Mouse (Mus musculus) MEL (cell line): ENCODE data around the gene Utrn. TPM values are rescaled to one million over a fixed set of nuclear protein-coding genes. Genes with fewer than 3 reads are reported as not detected.

Experiments
- DNase-seq: peaks from one replicate; pipeline ENCODE4 v3.0.0; 2011; ENCODE audit warnings: low read depth, low spot score
- H3K27ac ChIP-seq: 2 replicates; pipeline ENCODE4 v1.5.1; 2012; ENCODE audit warnings: low read depth, mild to moderate bottlenecking, control low read depth, low read length, moderate library complexity; ENCODE audit not compliant: control insufficient read depth
- H3K27me3 ChIP-seq, 2 experiments: fragments of 150-350 bp in 1 of 2; sonication (generic) in 1 of 2; 2 replicates each; pipeline ENCODE4 v1.6.1; 2012; ENCODE audit warnings: low read length in 2 of 2, mild to moderate bottlenecking in 2 of 2, improper control_type of control experiment in 1 of 2, moderate library complexity in 1 of 2; ENCODE audit not compliant: insufficient read depth in 2 of 2, control insufficient read depth in 1 of 2
- H3K36me3 ChIP-seq, 2 experiments: 2 replicates each; pipeline ENCODE4 v1.6.1; 2012 to 2014; ENCODE audit warnings: low read length in 2 of 2, improper control_type of control experiment in 1 of 2, inconsistent platforms in 1 of 2, mild to moderate bottlenecking in 1 of 2; ENCODE audit not compliant: insufficient read depth in 2 of 2, control insufficient read depth in 1 of 2
- H3K4me1 ChIP-seq, 2 experiments: fragments of 150-350 bp in 1 of 2; sonication (generic) in 1 of 2; 2 replicates each; pipeline ENCODE4 v1.6.1; 2012; ENCODE audit warnings: low read length in 2 of 2, improper control_type of control experiment in 1 of 2, mild to moderate bottlenecking in 1 of 2; ENCODE audit not compliant: insufficient read depth in 2 of 2, control insufficient read depth in 1 of 2
- H3K4me3 ChIP-seq, 2 experiments: fragments of 150-350 bp in 1 of 2; sonication (generic) in 1 of 2; 2 replicates each; pipeline ENCODE4 v1.5.1; 2012; ENCODE audit warnings: low read depth in 2 of 2, low read length in 2 of 2, mild to moderate bottlenecking in 2 of 2, moderate library complexity in 2 of 2, control low read depth in 1 of 2, improper control_type of control experiment in 1 of 2; ENCODE audit not compliant: control insufficient read depth in 1 of 2, insufficient read depth in 1 of 2
- H3K79me2 ChIP-seq: 2 replicates; pipeline ENCODE4 v1.6.1; 2012; ENCODE audit warnings: mild to moderate bottlenecking, low read length, moderate library complexity; ENCODE audit not compliant: control insufficient read depth, poor library complexity, insufficient read depth
- H3K9ac ChIP-seq: 2 replicates; pipeline ENCODE4 v1.6.1; 2012; ENCODE audit warnings: low read depth, mild to moderate bottlenecking, control low read depth, low read length, moderate library complexity; ENCODE audit not compliant: control insufficient read depth, poor library complexity, severe bottlenecking
- H3K9me3 ChIP-seq: fragments of 150-350 bp; sonication (generic); replicated peaks from 2 replicates; pipeline ENCODE4 v1.6.1; 2012; ENCODE audit warnings: mild to moderate bottlenecking, low read length, improper control_type of control experiment, moderate library complexity; ENCODE audit not compliant: insufficient read depth
- CHD1 ChIP-seq: IDR thresholded peaks from 2 replicates; pipeline ENCODE4 v1.6.1; 2012; ENCODE audit warnings: low read depth, mild to moderate bottlenecking, inconsistent platforms, low read length, improper control_type of control experiment
- ELF1 ChIP-seq: IDR thresholded peaks from 2 replicates; pipeline ENCODE4 v1.6.1; 2014; ENCODE audit warnings: low read depth, mild to moderate bottlenecking, inconsistent platforms, low read length, improper control_type of control experiment, moderate library complexity
- EP300 ChIP-seq, 2 experiments: IDR thresholded peaks; 2 replicates each; pipeline ENCODE4 v1.6.1; 2011; ENCODE audit warnings: improper control_type of control experiment in 2 of 2, low read length in 2 of 2, low read depth in 1 of 2, mild to moderate bottlenecking in 1 of 2
- GABPA ChIP-seq: IDR thresholded peaks from 2 replicates; pipeline ENCODE4 v1.6.1; 2012; ENCODE audit warnings: low read depth, mild to moderate bottlenecking, inconsistent platforms, low read length, improper control_type of control experiment, moderate library complexity
- GATA1 ChIP-seq: IDR thresholded peaks from 2 replicates; pipeline ENCODE4 v1.6.1; 2011; ENCODE audit warnings: low read depth, low read length, improper control_type of control experiment
- HCFC1 ChIP-seq: IDR thresholded peaks from 2 replicates; pipeline ENCODE4 v1.6.1; 2012; ENCODE audit warnings: low read depth, mild to moderate bottlenecking, inconsistent platforms, low read length, improper control_type of control experiment, moderate library complexity
- KAT2A ChIP-seq: conservative IDR thresholded peaks from 2 replicates; pipeline ENCODE4 v1.6.1; 2012; ENCODE audit warnings: low read depth, low read length, improper control_type of control experiment, inconsistent platforms
- MAFK ChIP-seq: IDR thresholded peaks from 2 replicates; pipeline ENCODE4 v1.6.1; 2011; ENCODE audit warnings: low read depth, mild to moderate bottlenecking, low read length, improper control_type of control experiment, borderline replicate concordance
- MAX ChIP-seq: IDR thresholded peaks from 2 replicates; pipeline ENCODE4 v1.6.1; 2011; ENCODE audit warnings: low read length, improper control_type of control experiment
- MAZ ChIP-seq: IDR thresholded peaks from 2 replicates; pipeline ENCODE4 v1.6.1; 2012; ENCODE audit warnings: low read depth, mild to moderate bottlenecking, inconsistent platforms, low read length, improper control_type of control experiment
- MEF2A ChIP-seq: IDR thresholded peaks from 2 replicates; pipeline ENCODE4 v1.6.1; 2014; ENCODE audit warnings: low read depth, mild to moderate bottlenecking, inconsistent platforms, low read length, improper control_type of control experiment; ENCODE audit not compliant: poor library complexity, insufficient replicate concordance, severe bottlenecking; ENCODE audit errors: extremely low read depth
- MXI1 ChIP-seq: IDR thresholded peaks from 2 replicates; pipeline ENCODE4 v1.6.1; 2011; ENCODE audit warnings: mild to moderate bottlenecking, low read depth, low read length, improper control_type of control experiment
- MYB ChIP-seq: IDR thresholded peaks from 2 replicates; pipeline ENCODE4 v1.6.1; 2011; ENCODE audit warnings: mild to moderate bottlenecking, low read depth, low read length, improper control_type of control experiment
- MYC ChIP-seq: IDR thresholded peaks from 2 replicates; pipeline ENCODE4 v1.6.1; 2011; ENCODE audit warnings: low read depth, mild to moderate bottlenecking, low read length, improper control_type of control experiment, moderate library complexity
- NELFE ChIP-seq: IDR thresholded peaks from 2 replicates; pipeline ENCODE4 v1.6.1; 2011; ENCODE audit warnings: low read depth, low read length, improper control_type of control experiment
- NRF1 ChIP-seq: IDR thresholded peaks from 2 replicates; pipeline ENCODE4 v1.6.1; 2014; ENCODE audit warnings: low read depth, mild to moderate bottlenecking, inconsistent platforms, low read length, improper control_type of control experiment, moderate library complexity; ENCODE audit not compliant: poor library complexity, insufficient read depth, severe bottlenecking
- POLR2AphosphoS5 ChIP-seq: IDR thresholded peaks from 2 replicates; pipeline ENCODE4 v1.6.1; 2012; ENCODE audit warnings: low read depth, borderline replicate concordance, mild to moderate bottlenecking, inconsistent platforms, low read length, moderate library complexity, mixed read lengths
- RAD21 ChIP-seq: IDR thresholded peaks from 2 replicates; pipeline ENCODE4 v1.6.1; 2011; ENCODE audit warnings: mild to moderate bottlenecking, low read depth, low read length, improper control_type of control experiment
- RCOR1 ChIP-seq: IDR thresholded peaks from 2 replicates; pipeline ENCODE4 v1.6.1; 2012; ENCODE audit warnings: low read depth, mild to moderate bottlenecking, inconsistent platforms, low read length, improper control_type of control experiment
- TCF12 ChIP-seq: IDR thresholded peaks from 2 replicates; pipeline ENCODE4 v1.6.1; 2014; ENCODE audit warnings: low read depth, mild to moderate bottlenecking, inconsistent platforms, low read length, improper control_type of control experiment, moderate library complexity
- UBTF ChIP-seq: IDR thresholded peaks from 2 replicates; pipeline ENCODE4 v1.6.1; 2012; ENCODE audit warnings: low read depth, mild to moderate bottlenecking, inconsistent platforms, low read length, improper control_type of control experiment, moderate library complexity, borderline replicate concordance; ENCODE audit not compliant: insufficient read depth
- USF2 ChIP-seq, 2 experiments: IDR thresholded peaks; 2 replicates each; pipeline ENCODE4 v1.6.1; 2011 to 2012; ENCODE audit warnings: improper control_type of control experiment in 2 of 2, low read length in 2 of 2, borderline replicate concordance in 1 of 2, inconsistent platforms in 1 of 2, low read depth in 1 of 2, mild to moderate bottlenecking in 1 of 2; ENCODE audit not compliant: insufficient read depth in 1 of 2
- ZKSCAN1 ChIP-seq: IDR thresholded peaks from 2 replicates; pipeline ENCODE4 v1.6.1; 2012; ENCODE audit warnings: low read depth, mild to moderate bottlenecking, inconsistent platforms, low read length, improper control_type of control experiment, moderate library complexity
- ZMIZ1 ChIP-seq: IDR thresholded peaks from 2 replicates; pipeline ENCODE4 v1.6.1; 2012; ENCODE audit warnings: low read depth, mild to moderate bottlenecking, inconsistent platforms, low read length, improper control_type of control experiment, moderate library complexity
- polyA plus RNA-seq, 2 experiments: library from polyadenylated mRNA; stranded (reverse) in 1 of 2; unstranded in 1 of 2; fragments of >175 nt in 1 of 2; fragments of >200 nt in 1 of 2; gene quantifications; 2 replicates each; pipeline versions ENCODE4 v1.2.1 to v1.2.4; 2012; ENCODE audit warnings: low replicate concordance in 2 of 2, low read depth in 1 of 2; ENCODE audit not compliant: insufficient read length in 2 of 2, insufficient read depth in 1 of 2, missing spikeins in 1 of 2
- total RNA-seq: library from RNA; depleted of rRNA; stranded (reverse); fragments of 300-350 nt; gene quantifications from 2 replicates; pipeline ENCODE4 v1.2.3, GENCODE M21; 2012

Gene Utrn
- total and polyA plus RNA-seq, 3 experiments: 2.3 to 4.3 TPM; not detected in 1

DNA sequence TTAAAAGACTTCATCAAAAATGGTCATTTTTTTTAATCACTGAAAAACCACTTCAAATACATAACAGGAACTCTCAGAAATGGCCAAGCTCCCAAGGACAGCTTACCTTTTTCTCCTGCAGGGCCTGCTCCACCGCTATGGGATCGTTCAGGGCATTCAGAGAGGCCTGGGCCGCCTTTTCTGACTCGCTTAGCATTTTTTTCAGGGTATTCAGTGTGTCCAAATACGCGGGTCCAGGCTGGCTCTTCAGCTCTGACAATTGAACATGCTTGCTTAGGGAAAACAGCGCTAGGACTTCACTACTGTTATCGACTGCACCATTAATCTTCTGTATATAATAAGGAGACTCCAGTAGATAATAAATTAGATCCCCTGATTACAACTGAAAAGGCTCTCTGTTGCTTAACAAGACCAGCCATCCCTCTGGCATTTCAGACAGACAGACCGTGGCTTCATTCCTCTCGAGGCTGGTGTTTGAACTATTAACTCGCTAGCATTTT, 157.8 kb downstream of the Utrn start:
- H3K27me3 ChIP-seq: no peaks in the 10 kb centered on the region
- no peaks in the 10 kb centered on the region for H3K79me2 ChIP-seq
- H3K4me3 ChIP-seq: no peak overlapping the region
- no peak for DNase-seq
- no peaks in the 10 kb centered on the region for H3K36me3 ChIP-seq
- TF ChIP-seq NRF1 (no peak), USF2 (IDR thresholded peaks at IDR 0.05; ENCODE audit: borderline replicate concordance in 1 of 2, insufficient read depth in 1 of 2, low read depth in 1 of 2, low read length in 2 of 2) (no peak), GATA1 (no peak), MYC (no peak), ZKSCAN1 (no peak), MEF2A (no peak), EP300 (IDR thresholded peaks at IDR 0.05; ENCODE audit: low read depth in 1 of 2, low read length in 2 of 2) (no peak), CHD1 (no peak), NELFE (no peak), POLR2AphosphoS5 (no peak), MAX (no peak), TCF12 (no peak), ELF1 (no peak), RCOR1 (no peak), MAZ (no peak), GABPA (no peak), MXI1 (no peak), KAT2A (no peak)
- TF ChIP-seq, all 39 proteins: peak for 0
- no peak overlapping the region for H3K9ac ChIP-seq
- H3K4me1 ChIP-seq: no peaks in the 10 kb centered on the region
- H3K9me3 ChIP-seq: no peaks in the 10 kb centered on the region
- H3K27ac ChIP-seq: no peak overlapping the region

DNA sequence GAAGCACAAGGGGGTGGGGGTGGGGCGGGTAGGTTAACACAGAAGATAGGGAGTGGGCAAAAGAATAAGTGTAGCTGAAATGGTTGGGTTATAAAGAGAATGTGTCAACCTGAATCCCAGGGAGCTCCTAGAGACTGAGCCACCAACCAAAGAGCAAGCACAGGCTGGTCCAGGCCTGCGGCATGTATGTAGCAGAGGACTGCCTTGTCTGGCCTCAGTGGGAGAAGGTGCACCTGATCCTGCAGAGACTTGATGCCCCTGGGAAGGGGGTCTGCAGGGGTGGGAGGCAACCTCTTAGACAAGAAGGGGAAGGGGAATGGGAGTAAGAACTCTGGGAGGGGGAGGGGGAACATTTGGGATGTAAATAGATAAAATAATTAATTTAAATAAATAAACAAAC, 162.6 kb downstream of the Utrn start:
- Histone ChIP-seq H3K36me3 (peaks cover 0 to 19% of the 10 kb centered on the region in 2 experiments; a peak in 2 of 4 replicates), H3K9me3 (no peaks in the 10 kb centered on the region), H3K79me2 (no peaks in the 10 kb centered on the region)
- no peak for DNase-seq
- TF ChIP-seq EP300 (IDR thresholded peaks at IDR 0.05; ENCODE audit: low read depth in 1 of 2, low read length in 2 of 2): no peak
- no peak for TF ChIP-seq HCFC1
- no peak for TF ChIP-seq GABPA
- TF ChIP-seq ELF1: no peak
- TF ChIP-seq MYB: no peak
- no peak for TF ChIP-seq RAD21
- TF ChIP-seq UBTF: no peak
- no peak for TF ChIP-seq MAFK
- TF ChIP-seq ZMIZ1: no peak
- TF ChIP-seq, all 39 proteins: peak for 0
- Histone ChIP-seq H3K27me3 (no peaks in the 10 kb centered on the region), H3K9ac (no peak overlapping the region), H3K4me3 (no peak overlapping the region), H3K4me1 (peaks cover 3 to 19% of the 10 kb centered on the region in 2 experiments), H3K27ac (no peak overlapping the region)
